Mouse (Mus musculus) neural tube, embryonic 12.5 days (tissue): ENCODE measurements at regions not wholly inside any gene's neighbourhood (a gene's known extent, or its start where the extent isn't known, plus 50 kb on each side); places are given as distances from the start of the nearest gene placed in this dataset.

Experiments
- ATAC-seq: fragments of 200-750 bp; cut with Nextera tagmentation; 2 replicates; pipeline ENCODE4 v1.8.0; 2017; ENCODE audit warnings: low read depth, mild to moderate bottlenecking, moderate TSS enrichment, moderate library complexity; ENCODE audit not compliant: low FRiP score
- H3K27ac ChIP-seq: fragments of 300-500 bp; sonication (generic); 2 replicates; pipeline ENCODE4 v1.5.1; 2016
- H3K27me3 ChIP-seq: fragments of 300-500 bp; sonication (generic); replicated peaks from 2 replicates; pipeline ENCODE4 v1.6.1; 2016; ENCODE audit warnings: mild to moderate bottlenecking
- H3K36me3 ChIP-seq: fragments of 300-500 bp; sonication (generic); 2 replicates; pipeline ENCODE4 v1.6.1; 2016; ENCODE audit warnings: mild to moderate bottlenecking
- H3K4me1 ChIP-seq: fragments of 300-500 bp; sonication (generic); 2 replicates; pipeline ENCODE4 v1.6.1; 2016
- H3K4me2 ChIP-seq: fragments of 300-500 bp; sonication (generic); replicated peaks from 2 replicates; pipeline ENCODE4 v1.6.1; 2016; ENCODE audit warnings: mild to moderate bottlenecking
- H3K4me3 ChIP-seq: fragments of 300-500 bp; sonication (generic); 2 replicates; pipeline ENCODE4 v1.5.1; 2016
- H3K9ac ChIP-seq: fragments of 300-500 bp; sonication (generic); 2 replicates; pipeline ENCODE4 v1.6.1; 2016; ENCODE audit warnings: mild to moderate bottlenecking
- H3K9me3 ChIP-seq: fragments of 300-500 bp; sonication (generic); 2 replicates; pipeline ENCODE4 v1.6.1; 2016; ENCODE audit warnings: mild to moderate bottlenecking
- WGBS: fragments of 180-500 bp; shearing (Covaris S2); methylation state at CpG from one replicate; pipeline ENCODE4 v1.1.7; 2016; 5-methylcytosine and 5-hydroxymethylcytosine counted together

DNA sequence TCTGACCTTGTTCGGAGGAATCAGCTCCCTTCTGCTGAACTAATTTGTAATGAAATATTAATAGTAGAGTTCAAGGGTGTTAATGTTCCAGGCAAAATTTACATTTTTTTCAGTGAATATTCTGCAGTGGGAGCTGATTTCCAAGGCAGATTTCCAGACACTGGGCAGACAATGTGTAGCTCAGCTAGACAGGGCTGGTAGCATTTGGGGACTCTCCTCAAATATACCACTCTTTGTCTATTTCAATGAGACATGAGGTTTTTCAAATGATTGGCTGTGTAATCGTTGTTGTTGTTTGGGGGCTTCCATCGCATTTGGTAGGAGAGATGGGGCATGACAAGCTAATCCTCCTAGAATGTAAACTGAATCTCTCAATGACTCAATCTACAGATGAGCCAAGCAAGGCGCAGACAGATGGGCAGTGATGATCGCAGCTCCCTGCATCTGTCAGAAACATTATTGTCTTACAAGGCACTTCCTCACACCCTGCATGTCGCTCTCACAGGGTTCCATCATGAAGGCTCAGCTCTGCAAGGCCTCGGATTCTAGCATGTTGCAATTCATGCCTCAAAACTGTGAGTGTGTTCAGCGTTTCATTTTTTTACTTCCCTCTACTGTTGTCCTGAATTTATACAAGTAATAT is 241.7 kb upstream of the Akirin2 start:
- no peak overlapping the region for H3K4me2 ChIP-seq
- H3K9me3 ChIP-seq = no peaks in the 10 kb centered on the region
- 70% methylated on average over 8 of the region's 8 CpGs for WGBS
- peaks cover 6% of the 10 kb centered on the region; the same call in 1 of the 2 replicates for H3K4me1 ChIP-seq
- H3K27me3 ChIP-seq = no peaks in the 10 kb centered on the region
- no peak overlapping the region for H3K27ac ChIP-seq
- no peak overlapping the region for H3K9ac ChIP-seq
- no peaks in the 10 kb centered on the region for H3K36me3 ChIP-seq
- no peak for ATAC-seq
- no peak overlapping the region for H3K4me3 ChIP-seq

DNA sequence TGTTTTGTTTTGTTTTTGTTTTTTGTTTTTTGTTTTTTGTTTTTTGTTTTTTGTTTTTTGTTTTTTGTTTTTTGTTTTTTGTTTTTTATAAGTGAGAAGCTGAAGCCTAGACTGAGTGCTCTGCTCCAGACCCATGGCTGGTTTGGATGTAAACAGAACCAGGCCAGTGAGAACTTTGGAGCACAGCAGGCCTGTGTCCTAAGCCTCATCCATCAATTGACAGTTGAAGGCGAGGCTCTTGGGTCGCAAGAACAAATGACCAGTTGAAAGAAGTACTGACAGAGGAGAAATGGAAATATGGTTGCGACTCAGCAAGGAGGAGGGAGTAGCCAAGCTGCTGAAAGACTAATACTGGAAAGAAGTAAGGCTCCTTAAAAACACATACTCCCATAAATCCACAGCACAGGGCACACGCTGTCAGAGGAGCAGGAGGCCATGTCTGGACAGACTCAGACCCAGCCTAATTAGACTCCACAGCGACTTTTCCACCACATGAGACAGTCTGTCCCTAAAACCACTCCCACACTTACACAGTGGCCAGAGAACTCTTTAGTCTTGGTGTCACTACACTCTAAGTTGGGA is 240.6 kb upstream of the Akirin2 start:
- Histone ChIP-seq H3K4me3 (no peak overlapping the region), H3K27ac (no peak overlapping the region), H3K36me3 (no peaks in the 10 kb centered on the region), H3K27me3 (no peaks in the 10 kb centered on the region), H3K4me1 (peaks cover 6% of the 10 kb centered on the region; the same call in 1 of the 2 replicates), H3K4me2 (no peak overlapping the region), H3K9ac (no peak overlapping the region), H3K9me3 (no peaks in the 10 kb centered on the region)
- no peak for ATAC-seq
- 25% methylated on average over 5 of the region's 5 CpGs for WGBS

DNA sequence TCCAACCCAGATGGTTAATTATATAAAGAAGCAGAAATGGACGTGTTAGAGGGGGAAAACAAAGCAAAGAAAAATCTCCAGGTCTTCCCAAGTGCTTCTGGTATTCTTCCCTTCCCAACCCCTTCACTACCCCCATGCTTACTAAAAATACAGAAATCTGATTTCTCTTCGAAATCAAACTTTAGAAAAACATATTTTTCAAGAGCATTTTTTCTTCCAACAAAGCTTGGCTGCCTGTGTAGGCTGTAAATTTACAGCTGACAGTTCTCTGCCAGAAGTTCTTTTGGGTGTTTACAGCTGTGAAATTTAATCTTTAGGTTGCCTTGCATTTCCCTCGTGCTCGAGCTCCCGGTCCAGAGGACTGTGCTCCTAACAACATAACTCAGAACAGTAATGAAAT is 234.9 kb upstream of the Akirin2 start:
- no peak for ATAC-seq
- no peak overlapping the region for H3K4me3 ChIP-seq
- WGBS = 66% methylated on average over 5 of the region's 5 CpGs

DNA sequence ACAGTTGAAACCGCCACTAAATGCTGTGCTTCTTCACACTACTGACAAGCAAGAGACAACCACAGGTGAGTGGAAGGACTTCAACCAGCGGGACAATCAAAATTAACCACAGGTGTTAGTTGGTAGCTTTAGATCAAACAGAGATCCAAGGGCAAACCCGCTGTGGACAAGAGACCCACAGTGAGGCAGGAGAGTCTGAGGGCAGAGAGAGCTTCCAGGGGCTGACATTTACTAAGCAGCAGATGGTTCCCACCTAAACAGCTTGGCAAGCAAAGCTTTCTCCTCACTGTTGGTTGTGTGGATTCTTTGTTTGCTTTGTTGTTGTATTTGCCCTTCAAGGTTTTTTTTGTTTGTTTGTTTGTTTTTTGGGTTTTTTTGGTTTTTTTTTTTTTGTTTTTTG is 227.9 kb upstream of the Akirin2 start:
- no peaks in the 10 kb centered on the region for H3K36me3 ChIP-seq
- no peak overlapping the region for H3K9ac ChIP-seq
- H3K9me3 ChIP-seq = no peaks in the 10 kb centered on the region
- 66% methylated on average over 3 of the region's 3 CpGs for WGBS
- no peak for ATAC-seq
- H3K4me3 ChIP-seq = no peak overlapping the region
- no peak overlapping the region for H3K4me2 ChIP-seq
- no peaks in the 10 kb centered on the region for H3K4me1 ChIP-seq
- no peak overlapping the region for H3K27ac ChIP-seq
- H3K27me3 ChIP-seq = no peaks in the 10 kb centered on the region

More for the DNA sequence above, 234.9 kb upstream of the Akirin2 start:
- Histone ChIP-seq H3K27me3 (no peaks in the 10 kb centered on the region), H3K9ac (no peak overlapping the region), H3K9me3 (no peaks in the 10 kb centered on the region), H3K4me1 (no peaks in the 10 kb centered on the region), H3K36me3 (no peaks in the 10 kb centered on the region), H3K27ac (no peak overlapping the region), H3K4me2 (no peak overlapping the region)

DNA sequence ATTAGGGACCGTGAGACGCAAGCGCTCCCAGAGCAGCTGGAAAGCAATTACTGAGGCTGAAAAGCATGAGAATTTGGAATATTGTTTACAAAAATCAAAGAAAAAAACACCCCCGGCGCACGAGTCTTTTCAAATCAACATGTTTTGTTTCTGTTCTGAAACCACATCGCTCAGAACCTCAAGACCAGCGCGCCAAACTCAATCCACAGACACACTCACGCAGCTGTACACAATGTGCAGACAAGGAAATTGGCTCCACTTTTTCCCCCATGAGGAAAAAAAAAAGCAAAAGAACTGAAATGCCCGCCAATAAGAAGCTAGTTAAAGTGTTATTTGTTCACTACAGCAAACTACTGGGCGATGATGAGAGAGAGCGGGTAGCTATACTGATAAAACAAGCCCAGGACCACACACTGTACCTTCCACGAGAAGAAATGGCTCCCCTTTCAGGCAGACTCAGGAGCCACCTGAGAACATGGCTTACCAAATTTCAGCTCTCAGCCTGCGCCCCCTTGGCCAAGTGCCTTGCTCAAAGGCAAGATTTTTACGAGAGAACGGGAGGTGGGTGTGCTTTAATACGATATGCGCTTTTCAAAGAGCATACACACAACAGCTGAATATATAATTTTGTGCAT is 222.5 kb upstream of the Akirin2 start:
- H3K4me3 ChIP-seq = no peak overlapping the region
- H3K9ac ChIP-seq = no peak overlapping the region
- H3K4me2 ChIP-seq = no peak overlapping the region
- no peak overlapping the region for H3K27ac ChIP-seq
- no peak for ATAC-seq
- no peaks in the 10 kb centered on the region for H3K4me1 ChIP-seq
- no peaks in the 10 kb centered on the region for H3K36me3 ChIP-seq
- 81% methylated on average over 19 of the region's 19 CpGs for WGBS
- no peaks in the 10 kb centered on the region for H3K27me3 ChIP-seq
- no peaks in the 10 kb centered on the region for H3K9me3 ChIP-seq

DNA sequence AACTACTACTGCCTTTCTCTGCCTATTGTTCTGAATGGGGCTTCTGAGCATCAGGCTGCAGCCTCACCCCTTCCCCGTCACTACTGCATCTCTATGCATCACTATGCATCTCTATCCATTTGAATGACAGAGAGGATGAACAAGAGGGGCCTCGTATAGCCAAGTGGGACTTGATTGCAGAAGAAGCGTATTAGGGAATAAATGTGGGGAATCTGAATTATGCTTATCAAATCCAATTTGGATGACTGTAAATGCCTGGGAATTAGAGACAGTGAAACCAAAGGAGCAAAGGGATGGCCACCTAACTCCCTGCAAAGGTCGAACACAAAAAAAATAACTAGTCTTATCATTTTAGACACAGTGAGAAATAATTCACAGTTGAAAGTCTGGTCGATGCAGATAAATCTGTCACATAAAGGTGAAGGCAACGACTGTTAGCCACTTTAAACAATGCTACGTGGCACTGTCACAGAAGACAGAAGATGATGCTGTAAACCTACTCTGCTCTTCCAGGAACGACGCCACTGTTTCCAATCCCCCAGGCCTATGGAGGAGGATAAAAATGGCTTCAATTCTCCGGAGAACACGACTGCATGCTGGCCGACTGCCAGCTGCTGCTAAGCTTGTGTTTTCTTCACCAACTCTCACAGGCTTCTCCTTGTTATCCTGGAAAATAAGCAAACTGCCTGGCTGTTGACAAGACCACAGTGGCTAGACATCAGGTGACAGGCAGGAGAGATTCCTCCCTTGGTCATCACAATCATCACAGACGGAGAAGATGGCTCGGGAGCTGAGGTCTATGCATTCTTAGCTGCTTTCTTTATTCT is 213.6 kb upstream of the Akirin2 start:
- no peak overlapping the region for H3K27ac ChIP-seq
- H3K9ac ChIP-seq = no peak overlapping the region
- H3K9me3 ChIP-seq = no peaks in the 10 kb centered on the region
- 58% methylated on average over 14 of the region's 14 CpGs for WGBS
- H3K4me2 ChIP-seq = no peak overlapping the region
- H3K27me3 ChIP-seq = no peaks in the 10 kb centered on the region
- 0 out of 2 replicates have a peak, but pooled peaks cover 3% of the 10 kb centered on the region for H3K4me1 ChIP-seq
- no peaks in the 10 kb centered on the region for H3K36me3 ChIP-seq
- no peak overlapping the region for H3K4me3 ChIP-seq
- peak; percentile 29; the same call in 1 of the 2 replicates for ATAC-seq

DNA sequence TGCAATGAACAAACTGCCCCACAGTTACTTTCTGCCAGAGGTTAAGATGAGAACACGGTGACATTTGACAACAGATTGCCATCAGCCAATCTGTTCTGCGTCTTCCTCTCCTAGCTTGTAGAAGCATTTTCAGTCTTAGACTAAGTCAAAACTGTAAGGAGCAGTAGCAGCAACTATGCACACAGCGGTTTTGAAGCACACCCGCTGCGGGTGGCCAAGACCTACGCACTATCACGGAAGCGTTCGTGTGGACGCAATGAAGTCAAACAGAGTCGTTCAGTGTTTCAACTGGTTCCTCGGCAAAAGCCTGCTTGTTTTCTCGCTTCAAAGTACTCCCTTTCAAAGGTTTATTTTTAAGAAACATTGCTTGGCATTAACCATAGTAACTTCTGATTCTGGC is 212.9 kb upstream of the Akirin2 start:
- H3K36me3 ChIP-seq = no peaks in the 10 kb centered on the region
- H3K27me3 ChIP-seq = no peaks in the 10 kb centered on the region
- no peak overlapping the region for H3K4me2 ChIP-seq
- H3K27ac ChIP-seq = no peak overlapping the region
- H3K4me1 ChIP-seq = 0 out of 2 replicates have a peak, but pooled peaks cover 3% of the 10 kb centered on the region
- no peak overlapping the region for H3K4me3 ChIP-seq
- ATAC-seq = no peak
- H3K9me3 ChIP-seq = no peaks in the 10 kb centered on the region
- H3K9ac ChIP-seq = no peak overlapping the region
- WGBS = 91% methylated on average over 13 of the region's 13 CpGs

DNA sequence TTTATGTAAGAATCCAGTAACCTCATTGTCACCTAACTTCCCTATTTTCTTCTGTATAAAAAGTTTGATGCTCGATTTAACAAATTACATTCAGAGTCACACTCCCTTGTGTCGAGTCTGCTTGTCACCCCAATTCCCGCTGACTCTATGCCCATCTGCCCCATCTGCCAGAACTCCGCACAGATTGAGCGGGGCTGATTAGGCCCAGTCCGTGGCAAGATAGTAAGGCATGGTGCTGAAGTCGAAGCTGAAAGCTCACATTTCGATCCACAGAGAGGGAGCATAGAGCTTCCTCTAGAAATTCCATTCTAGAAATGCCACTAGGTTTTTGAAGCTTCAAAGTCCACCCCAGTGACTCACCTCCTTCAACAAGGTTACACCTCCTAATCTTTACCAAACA is 210.7 kb upstream of the Akirin2 start:
- Histone ChIP-seq H3K27me3 (no peaks in the 10 kb centered on the region), H3K36me3 (no peaks in the 10 kb centered on the region), H3K9me3 (no peaks in the 10 kb centered on the region), H3K27ac (no peak overlapping the region), H3K4me3 (no peak overlapping the region), H3K4me1 (0 out of 2 replicates have a peak, but pooled peaks cover 3% of the 10 kb centered on the region), H3K4me2 (no peak overlapping the region), H3K9ac (no peak overlapping the region)
- 89% methylated on average over 8 of the region's 8 CpGs for WGBS
- no peak for ATAC-seq

DNA sequence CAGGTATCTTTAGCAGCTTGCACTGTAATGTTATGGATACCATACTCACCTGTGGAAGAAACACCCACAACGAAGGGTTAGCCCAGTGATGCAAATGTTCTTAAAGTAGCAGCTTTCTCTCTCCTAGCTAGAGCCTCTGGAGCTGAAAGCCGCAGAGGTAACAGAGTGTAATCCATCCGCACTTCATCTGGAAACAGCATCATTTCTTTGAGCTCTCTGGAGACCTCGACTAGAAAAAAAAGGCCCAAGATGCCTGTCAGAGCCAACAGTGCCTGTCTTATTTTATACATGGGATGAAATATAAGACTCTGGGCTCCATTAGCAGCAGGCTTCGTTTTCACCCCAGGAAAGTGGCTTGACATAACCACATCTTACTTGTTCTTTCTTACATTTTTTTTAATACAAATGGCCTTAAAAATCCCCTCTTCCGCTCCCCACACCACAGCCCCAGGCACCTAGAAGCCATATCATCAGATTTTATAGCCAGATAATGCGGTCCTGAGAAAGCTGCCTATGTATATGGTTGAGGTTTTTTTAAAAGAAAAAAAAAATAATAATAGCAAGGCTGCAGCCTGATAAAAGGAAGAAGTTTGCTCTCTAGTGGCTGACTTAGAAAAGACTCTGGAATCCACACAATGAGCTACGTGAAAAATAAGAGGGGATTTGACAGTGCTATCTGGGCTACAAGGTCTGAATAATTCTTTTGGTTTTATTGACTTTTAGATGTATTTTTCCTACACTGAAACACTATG is 179.3 kb upstream of the Akirin2 start:
- WGBS = 70% methylated on average over 8 of the region's 8 CpGs
- ATAC-seq = no peak
- Histone ChIP-seq H3K4me1 (no peaks in the 10 kb centered on the region), H3K9ac (no peak overlapping the region), H3K36me3 (no peaks in the 10 kb centered on the region), H3K4me3 (no peak overlapping the region), H3K27ac (no peak overlapping the region), H3K4me2 (no peak overlapping the region), H3K9me3 (no peaks in the 10 kb centered on the region), H3K27me3 (no peaks in the 10 kb centered on the region)

DNA sequence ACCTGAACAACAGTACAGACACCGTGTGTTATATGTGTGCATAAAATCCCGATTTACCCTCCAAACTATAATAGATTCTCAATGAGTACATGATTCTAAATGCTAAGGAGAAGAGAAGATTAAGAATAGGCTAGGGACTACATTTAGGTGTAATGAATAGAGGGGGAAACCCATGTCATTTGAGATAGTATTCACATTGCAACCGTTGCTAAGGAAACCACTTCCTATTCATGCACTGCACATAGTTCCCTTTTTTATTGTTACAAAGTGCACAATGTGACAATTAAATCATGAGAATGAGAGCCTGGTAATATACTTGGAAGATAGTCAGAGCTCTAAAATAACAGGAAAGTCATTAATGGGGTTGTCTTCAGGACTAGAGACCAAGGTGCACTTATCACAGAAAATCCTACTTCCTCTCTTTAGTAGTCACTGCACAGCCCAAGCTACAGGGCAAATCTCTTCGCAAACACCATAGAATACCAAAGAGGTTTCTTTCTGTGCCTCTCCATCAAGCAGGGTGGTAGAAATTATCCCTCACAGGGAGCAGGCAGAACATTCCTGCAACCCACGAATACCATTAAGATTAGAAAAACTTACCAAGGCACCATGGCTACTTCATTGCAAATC is 164.3 kb upstream of the Akirin2 start:
- Histone ChIP-seq H3K27ac (no peak overlapping the region), H3K4me1 (no peaks in the 10 kb centered on the region), H3K9ac (no peak overlapping the region), H3K9me3 (0 out of 2 replicates have a peak, but pooled peaks cover under 1% of the 10 kb centered on the region), H3K4me2 (no peak overlapping the region), H3K36me3 (no peaks in the 10 kb centered on the region), H3K4me3 (no peak overlapping the region), H3K27me3 (no peaks in the 10 kb centered on the region)
- WGBS = 80% methylated on average over 5 of the region's 5 CpGs
- ATAC-seq = no peak

DNA sequence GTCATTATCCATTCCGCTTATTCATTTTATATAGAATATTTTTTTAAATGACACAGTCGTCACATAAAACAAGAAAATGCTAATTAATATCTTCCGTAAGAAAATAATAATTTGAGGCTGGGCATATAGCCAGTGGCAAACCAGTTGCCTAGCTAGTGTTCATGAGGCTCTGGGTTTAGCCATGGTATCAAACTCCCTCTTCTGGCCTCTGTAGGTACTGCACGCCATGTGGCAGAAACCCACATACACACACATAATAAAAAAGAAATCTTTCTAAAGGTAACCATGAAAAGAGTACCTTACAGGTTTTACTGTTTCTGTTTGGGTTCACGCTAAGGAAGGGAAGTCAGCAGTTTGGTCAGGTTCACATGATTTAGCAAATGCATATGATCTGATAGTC is 159.2 kb upstream of the Akirin2 start:
- no peak overlapping the region for H3K9ac ChIP-seq
- 90% methylated on average over 5 of the region's 5 CpGs for WGBS
- H3K27ac ChIP-seq = no peak overlapping the region
- H3K9me3 ChIP-seq = peaks cover 4% of the 10 kb centered on the region; the same call in 1 of the 2 replicates
- no peak overlapping the region for H3K4me2 ChIP-seq
- no peak overlapping the region for H3K4me3 ChIP-seq
- ATAC-seq = no peak
- no peaks in the 10 kb centered on the region for H3K36me3 ChIP-seq
- H3K27me3 ChIP-seq = no peaks in the 10 kb centered on the region
- H3K4me1 ChIP-seq = no peaks in the 10 kb centered on the region
